Mouse (Mus musculus) spleen, postnatal 4 days (tissue): ENCODE measurements around the gene Kansl3.

Experiments
- DNase-seq, 2 experiments: peaks; one replicate each; pipeline ENCODE4 v3.0.0; 2022; ENCODE audit warnings: low spot score in 2 of 2

Kansl3 gene

DNA sequence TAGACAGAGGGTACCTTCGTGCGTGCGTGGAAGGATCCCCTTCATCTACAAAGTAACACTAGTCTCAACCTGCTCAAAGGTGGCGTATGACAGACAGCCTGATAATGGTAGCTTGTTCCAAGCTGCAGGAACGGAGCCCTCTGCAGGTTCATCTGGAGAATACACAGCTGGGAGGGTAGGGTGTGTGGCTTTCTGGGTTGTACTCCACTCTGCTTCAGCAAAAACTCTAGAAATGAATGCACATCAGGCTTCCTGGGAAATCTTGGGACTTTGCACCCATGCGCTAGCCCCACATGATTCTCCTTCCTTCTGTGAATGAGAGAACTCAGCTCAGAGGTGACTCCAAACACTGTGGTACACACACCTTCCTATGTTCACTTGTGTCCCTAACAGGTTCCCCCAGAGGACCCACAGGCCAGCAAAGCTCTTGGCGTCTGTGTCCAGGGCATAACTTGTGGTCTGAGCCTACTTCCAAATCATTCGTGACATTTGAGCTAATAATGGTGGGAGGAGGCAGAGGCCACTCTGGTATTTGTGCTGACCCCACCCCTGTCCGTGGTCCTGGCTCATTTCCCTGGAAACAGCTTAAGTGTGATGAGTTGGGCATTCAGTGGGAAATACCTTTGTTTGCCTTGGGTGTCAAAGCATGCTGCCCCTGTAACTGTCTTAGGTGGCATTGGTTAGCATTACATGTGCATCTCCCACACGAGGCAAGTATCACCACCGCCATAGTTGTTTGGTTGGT lies 47.0 kb downstream of the Kansl3 start:
- DNase-seq = no peak

DNA sequence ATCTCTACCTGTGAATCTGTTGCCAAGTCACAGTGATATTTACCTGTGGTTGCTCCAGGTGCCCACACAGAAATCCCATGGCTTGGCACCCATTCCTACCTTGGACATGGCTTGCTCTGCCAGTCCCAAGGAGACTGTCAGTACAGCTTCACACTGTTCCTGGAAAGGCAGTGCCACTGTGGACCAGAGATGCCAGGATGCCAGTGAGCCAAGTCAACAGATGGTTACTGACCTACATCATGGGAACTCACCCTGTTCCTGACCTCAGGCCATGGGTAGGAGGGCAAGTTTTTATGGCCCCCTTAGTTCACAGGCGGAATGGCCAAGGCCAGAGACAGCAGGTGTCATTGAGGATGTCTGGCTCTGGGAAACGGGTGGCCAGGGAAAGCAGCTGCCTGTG lies 47.8 kb downstream of the Kansl3 start:
- DNase-seq = no peak

DNA sequence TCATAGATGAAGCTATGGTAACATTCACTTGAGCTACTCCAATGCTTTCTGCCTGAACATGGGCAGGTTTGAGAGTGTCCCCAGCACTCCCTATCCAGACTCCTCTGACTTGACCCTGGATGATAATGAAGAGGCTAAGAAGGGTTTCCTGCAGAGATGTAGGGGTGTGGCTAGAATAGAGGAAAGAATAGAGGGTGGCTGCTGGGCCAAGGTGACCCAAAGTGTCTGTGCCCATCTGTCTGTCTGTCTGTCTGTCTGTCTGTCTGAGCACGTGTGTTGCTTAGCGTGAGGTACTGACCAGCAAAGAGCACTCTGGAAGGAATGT lies 53.2 kb downstream of the Kansl3 start:
- no peak for DNase-seq

DNA sequence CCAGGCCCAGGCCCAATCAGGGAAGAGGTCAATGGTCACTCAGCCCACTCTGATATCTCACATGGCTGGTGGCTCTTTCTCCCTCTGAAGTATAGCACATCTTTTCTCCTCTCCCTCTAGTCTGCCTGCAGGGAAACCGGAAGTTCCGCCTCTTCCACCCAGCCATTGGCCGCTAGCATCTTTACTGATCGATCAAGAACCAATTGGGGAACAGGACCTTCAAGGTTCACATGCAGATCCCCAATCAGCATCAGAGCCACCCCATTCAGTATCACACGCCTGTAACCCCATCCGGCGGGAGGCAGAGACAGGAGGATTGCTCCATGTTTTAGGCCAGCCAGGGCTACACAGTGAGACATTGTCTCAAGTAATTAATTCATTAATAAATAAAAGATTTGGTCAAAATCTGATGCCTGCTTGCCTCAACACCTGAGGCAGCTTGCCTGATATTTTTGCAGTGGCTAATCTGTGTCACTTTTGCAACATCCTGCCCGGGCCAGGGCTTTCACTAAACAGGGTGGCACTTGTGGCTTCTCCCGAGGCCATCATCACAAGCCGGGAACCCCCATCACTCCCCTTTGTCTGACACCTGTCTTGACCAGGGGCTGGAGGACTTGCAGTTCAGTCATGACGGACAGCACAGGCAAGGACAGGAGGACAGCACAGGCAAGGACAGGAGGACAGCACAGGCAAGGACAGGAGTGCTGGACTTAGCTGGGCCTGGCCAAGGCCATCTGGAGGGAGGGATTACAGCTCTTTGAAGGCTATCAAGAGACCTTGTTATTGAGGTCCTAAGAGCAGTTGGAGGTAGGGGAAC lies 53.8 kb downstream of the Kansl3 start:
- DNase-seq = no peak

DNA sequence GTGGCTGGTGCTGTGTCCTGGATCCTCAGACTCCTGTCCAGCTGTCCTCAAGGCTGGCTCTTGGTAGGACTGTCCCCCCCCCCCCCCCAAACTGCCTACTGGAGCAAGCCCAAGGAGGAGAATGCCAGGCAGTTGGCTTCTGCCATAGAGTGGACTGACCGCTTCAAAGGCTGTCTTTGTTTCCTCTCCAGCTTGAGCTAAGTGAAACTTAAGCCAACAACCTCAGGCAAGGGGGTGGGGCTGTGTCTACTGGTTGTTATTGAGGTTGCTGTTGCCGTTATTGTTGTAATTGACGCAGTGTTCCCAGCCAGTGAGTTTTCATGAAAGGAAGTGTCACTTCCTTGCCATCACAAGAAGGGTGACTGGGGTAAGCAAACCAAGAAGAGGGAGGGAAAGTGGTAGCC lies 59.5 kb downstream of the Kansl3 start:
- peak in 1 of 2 experiments; percentile 36 for DNase-seq

DNA sequence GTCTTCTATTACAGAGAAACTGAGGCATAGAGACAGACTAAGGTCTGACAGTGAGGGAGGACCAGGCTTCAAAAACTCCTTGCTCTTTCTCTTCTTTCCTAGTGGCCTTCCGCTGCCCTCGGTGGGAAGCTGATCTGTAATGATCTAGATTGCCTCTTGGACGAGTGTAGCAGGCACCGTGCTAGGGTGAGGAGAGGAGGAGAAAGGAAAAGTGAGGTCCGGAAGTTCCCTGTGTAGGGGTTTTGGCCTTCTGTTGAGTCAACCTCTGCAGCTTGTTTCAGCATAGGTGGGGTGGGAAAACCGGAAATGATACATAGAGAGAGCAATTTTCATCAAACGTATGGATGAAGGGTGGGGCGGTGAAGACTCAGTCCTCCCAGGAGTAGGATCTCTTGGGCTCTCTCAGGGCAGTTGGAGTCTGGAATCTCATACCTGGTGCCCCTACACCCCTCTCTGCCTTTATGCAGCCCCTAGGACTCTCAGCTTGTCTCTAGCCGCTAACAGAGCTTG lies 60.0 kb downstream of the Kansl3 start:
- DNase-seq = no peak

DNA sequence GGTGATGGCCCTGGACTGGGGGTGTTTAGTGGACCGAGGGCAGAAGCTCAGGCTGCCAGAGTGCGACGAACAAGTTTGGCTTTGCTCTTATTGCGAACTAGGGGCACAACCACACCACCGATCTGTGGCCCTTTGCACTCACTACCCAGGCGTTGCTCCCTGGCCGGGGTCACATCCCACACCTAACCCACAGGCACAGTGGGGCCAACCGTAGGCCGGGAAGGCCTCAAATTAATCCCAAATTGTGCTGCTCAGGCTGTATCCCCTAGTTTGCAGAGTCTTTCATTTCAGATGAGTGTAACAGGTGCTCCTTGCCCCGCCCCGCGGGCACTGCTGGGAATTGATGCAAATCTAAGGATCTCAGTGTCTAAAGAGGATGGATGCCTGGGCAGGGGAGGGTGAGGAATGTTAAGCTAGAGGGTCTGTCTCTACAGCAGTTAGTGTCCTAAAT lies 60.5 kb downstream of the Kansl3 start:
- no peak for DNase-seq

DNA sequence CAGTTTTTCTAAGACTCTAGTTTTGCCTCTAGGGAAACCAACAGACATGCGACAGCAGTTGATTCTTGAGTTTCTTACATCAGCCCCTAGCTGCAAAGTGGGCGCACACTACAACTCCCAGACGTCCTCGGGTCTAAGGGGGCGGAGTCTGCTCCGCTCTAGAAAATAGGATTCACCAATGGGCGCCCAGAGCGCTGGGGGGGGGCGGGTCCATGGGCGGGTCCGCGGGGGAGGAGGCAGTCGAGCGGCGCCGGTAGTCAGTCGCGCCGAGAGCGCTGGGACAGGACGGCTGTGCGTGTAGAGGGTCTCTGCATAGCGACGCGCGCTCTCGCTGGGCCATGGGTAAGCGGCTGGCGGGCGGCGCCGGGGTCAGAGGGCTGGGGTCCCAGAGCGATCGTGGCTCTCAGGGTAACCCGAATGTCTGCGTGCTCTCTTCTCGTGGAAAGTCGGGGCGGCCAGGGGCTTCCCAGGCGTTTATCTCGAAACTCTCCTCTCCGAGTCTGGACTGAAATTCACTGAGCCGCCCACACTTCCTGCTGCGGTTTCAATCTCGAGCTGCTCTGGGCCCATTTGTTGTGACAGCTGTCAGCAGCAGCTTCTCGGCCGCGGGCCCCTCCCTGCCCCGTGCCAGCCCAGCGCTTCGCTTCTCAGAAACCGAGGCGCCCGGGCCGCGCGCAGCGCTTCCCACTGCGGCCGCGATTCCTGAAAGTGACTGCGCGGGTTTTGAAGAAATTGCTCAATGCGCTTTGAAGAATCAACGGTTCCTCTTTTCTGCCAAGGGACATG lies 61.3 kb downstream of the Kansl3 start, which contains the start of gene Arid5a:
TSS of gene Arid5a (plus strand) at position 239 of the 786 bp plus-strand sequence.
- DNase-seq = peak; percentile 84 to 93

DNA sequence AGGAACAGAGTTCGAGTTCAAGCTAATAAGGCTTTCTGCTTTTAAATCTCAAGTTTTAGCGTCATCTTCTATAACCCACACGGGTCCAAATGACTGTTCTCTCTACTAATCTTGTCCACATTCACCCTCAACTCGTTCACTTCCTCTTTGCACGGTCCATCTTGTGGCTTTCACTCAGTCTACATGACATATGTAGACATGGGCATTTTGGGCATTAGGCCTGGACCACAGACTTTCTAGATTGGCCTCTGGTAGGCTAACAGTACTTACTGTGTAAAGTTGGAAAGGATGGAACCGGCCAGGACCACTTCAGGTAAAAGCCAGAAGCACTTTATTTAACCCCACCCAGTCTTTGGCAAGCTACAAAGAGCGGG lies 61.9 kb downstream of the Kansl3 start:
- DNase-seq = no peak

DNA sequence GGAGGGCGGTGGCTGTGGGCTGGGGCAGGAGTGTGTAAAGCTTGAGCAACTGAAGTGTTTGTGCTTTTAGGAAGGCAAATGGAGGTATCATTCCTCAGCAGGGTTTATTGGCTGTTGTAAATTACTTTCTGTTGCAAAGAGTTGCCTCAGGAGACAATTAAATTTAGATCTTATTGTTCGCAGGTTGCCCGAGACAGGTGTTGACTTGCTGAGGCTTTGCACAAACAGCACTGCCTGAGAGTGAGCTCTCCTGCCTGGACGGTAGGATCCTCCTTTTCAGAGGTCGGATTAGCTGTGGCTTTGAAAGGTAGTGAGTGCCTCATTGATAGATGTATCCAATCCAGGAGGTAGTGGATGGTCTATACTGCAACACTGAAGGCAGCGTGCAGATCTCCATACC lies 62.9 kb downstream of the Kansl3 start:
- DNase-seq = no peak

DNA sequence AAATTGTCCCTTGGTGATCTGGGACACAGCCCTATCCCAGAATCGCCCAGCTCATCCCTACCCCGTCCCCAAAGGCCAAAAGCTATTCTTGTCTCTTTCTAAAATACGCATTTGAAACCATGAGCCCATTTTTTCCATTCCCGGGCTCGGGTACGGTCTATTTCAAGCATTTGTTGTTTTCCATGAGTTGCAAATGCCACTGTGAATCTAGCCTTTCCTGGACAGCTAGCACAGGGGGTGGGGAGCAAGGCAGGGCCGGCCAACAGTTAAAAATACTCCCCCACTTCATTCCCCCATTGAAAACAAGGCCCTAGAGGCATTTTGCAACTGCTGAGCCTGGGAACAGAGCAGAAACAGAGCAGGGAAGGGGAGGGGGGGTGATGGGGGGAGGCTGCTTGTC lies 64.2 kb downstream of the Kansl3 start:
- no peak for DNase-seq

DNA sequence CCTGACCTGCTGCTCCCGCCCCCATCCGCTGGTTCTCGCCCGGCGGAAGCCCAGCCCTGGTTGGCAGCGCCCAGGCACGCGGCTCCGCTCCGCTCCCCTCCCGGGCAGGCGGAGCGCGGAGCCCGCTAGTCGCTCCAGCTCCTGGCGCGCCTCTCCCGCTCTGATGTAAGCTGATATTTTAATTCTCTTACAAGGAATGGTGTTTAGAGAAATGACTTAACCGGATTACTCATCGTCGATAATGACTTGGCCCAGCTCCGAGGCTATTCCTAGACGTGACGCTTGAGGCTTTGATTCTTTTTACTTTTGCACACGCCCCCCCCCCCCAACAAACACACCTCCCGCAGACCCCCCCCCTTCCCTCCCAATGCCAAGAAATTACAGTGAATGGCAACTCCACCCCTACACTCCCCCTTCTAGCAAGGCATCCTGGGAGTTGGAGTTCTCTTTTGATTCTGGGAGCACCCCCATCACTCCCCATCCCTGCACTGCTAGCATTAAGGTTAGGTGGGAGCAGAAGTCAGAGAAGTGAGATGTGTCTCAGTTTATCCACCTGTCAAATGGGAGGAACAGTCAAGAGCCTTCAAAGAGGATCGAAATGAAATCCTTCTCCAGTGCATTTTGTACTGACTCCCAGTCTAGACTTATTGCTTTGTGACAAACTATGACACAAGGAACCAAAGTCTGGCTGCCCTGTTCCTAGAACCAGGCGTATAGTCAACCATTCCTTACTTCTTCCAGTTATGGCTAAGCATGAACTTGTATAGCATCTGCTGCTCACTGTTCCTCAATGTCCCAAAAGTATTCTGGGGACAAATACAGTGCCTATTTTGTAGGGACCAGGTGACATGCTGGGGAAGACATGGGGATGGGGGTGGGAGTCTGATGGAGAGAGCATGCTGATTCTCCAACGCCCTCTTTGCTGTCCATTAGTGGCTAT lies 65.3 kb downstream of the Kansl3 start:
- DNase-seq = no peak

DNA sequence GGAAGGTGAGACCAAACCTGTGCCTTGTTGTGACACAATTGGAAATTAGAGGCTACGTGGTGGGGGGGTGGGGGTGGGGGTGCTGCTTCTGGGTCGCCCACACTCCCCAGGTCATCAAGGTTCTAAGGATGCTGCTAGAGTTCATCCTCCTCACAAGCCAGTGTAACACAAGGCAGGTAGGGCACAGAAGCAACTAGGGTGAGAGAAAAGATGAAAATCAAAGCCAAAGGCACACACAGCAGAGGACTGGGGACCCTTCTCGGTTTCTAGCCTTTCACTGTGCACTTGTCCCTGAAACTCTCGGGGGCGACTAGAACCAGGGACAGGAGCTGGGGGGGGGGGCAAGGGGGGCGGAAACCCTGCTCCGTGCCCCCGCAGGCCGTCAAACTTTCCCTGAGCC lies 66.0 kb downstream of the Kansl3 start:
- DNase-seq = no peak

DNA sequence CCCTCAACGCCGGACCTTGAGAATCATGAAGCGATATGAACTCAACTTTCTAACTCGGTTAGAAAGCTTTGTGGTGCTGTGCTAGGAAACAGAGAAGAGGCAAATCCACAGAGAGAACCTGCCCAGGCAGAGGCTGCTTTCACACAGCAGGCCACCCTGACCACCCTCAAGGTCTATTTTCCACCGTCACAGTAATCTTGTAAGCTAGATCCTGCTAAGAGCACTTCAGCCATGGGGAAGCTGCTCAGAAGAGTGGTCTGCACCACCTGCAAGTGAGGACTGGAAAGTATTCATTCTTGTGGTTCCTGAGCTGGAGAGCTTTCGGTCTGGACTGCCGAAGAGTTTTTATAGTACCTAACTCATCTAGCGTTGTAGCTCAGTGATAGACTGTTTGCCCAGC lies 66.7 kb downstream of the Kansl3 start:
- DNase-seq = no peak

DNA sequence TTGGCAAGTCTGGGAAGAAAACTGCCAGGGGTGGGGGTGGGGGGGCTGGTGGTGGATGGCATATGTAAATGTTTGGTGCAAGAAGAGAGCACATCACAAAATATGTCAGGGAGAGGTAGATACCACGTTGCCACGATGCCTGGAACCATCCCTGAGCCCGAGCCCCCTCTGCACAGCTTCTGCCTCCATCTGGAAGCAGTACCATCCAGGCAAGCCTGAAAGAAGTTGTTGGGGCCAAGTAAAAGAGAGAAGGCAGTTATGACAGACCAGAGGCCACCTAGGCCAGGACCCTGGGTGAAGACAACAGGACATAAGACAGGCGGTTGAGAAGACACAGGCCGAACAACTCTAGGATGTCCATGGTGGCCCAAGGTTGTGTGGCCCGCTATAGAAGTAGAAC lies 68.5 kb downstream of the Kansl3 start:
- DNase-seq = no peak

DNA sequence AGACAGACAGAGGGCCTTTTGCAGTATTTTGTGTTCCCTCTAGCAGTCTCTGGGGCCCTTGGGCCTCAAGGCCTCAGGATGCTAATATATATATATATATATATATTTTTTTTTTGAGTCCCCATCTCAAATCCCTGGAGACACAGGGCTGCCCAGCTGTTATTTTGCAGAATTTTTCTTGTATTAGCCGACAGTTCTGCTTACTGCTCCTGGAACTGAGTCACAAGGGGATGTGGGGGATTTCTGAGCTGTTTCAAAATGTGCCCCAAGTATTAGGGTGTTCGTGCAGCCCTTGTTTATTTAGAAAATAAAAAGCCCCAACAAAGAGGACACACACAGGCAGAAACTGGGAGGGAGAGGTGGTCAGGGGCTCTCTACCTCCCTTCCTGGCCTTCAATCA lies 69.3 kb downstream of the Kansl3 start:
- DNase-seq = no peak

DNA sequence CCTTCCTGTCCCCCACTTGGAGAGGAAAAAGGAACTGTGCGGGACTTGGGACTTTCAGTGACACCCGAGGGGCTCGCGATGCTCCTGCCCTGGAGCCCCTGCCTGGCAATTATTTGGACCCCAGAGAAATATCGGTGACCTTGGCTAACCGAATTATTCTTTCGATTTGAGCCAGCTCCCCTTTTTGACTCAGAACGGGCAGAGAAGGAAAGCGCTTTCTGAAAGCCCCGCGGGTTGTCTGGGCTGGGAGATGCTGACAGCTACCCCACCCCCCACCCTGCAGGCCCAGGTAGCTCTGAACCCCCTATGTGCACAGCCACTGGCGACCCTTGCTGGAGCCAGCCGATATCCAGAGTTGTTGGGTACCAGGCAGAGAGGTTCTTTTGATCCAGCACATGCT lies 69.9 kb downstream of the Kansl3 start:
- DNase-seq = no peak

DNA sequence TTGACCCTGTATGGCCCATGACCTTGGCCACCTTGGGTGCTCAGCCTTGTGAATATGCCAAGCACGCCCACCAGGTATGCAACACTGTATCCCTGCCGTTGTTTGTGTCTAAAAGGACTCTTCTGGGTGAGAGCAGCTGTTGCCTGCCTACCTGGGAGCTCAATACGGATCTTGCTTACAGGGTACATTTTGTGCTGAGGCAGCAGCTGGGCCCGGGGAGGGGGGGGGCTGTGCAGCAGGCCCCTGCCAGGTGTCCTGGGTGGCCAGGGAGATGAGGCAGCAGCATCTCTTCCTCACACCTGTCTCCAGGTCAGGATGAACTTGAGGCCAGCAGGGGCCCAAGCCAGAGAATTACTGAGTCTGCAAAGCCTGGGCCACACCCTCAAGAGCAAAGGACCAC lies 70.9 kb downstream of the Kansl3 start:
- no peak for DNase-seq

DNA sequence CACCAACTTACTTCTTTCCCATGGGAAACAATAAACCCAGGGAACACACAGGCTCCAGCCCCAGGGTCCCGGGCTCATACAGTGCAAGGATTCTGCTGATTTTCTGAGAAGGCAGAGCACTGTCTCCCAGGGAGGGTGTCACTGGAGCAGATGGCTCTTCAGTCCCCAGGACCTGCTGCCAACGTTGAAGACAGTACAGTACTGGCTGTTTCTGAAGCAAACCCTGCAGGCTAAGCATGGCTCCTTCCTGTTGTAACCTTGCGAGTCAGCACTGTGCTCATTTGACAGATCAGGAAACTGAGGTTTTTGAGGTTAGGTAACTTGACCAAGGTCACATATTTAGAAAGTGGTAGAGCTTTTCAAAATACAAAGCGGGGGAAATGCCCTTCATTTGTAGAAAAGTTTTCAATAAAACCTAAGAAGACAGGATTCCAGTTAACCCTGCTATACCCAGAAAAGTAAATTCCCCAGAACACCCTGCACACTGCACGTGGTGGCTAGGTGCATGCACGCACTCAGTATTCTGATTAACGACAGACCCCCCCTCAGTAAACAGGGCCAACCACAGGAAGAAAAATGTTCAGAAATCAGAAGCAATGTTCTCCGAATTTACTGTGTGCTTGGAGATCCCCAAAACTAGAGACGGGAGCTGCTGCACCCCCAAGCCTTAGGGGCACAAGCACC lies 72.4 kb downstream of the Kansl3 start:
- peak in 1 of 2 experiments; percentile 17 for DNase-seq

DNA sequence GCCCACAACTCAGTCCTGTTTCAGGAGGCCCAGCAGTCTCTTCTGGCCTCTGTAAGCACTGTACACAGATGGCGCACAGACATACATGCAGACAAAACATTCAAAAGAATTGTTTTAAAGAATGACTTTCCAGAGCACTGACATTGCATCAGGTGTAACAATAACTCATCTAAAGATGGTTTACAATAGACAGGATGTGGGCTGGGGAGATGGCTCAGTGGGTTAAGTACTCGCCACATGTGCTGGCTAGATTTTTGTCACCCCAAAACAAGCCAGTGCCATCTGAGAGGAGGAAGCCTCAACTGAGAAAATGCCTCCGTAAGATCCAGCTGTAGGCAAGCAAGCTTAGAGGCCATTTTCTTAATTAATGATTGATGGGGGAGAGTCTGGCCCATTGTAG lies 74.6 kb downstream of the Kansl3 start:
- DNase-seq = no peak

DNA sequence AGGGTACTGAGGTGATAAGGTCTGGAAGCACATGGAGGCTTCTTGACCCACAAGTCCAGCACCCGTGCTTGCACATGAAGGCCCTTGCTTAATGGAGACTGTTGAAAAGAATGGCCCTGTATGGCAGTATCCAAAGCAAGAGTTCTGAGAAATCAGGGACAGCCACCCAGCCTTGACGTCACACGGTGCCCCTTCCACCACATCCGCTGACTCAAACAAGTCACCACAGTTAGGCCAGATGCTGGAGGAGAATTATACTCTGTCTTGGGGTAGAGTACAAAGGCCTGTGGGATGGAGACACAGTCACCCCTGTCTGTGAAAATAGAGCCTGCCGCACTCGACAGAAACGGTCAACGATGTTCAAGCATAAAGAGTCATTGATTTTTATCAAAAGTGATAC lies 75.5 kb downstream of the Kansl3 start:
- no peak for DNase-seq
